Mouse (Mus musculus): Measurements from ENCODE around the gene Cplx2.

Gene Cplx2

DNA sequence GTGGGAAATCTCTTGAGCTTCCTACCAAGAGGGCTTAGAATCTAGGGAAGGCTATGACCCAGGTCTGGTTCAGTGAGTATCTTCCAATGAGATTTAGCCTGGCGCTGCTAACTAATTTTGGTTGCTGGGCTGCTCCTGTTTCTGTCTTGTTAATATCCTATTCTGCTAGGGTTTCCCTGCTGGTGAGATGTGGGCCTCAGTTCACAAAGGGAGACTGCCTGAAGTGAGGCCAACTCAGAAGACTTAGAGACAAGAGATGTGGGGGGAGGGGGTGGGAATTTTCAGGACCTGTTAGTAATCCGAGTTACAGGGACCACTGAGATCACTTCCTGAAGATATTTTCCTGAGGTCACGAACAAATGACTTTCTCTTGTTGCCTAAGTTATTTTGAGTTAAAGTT, 33.1 kb downstream of the Cplx2 start:
- no peak for DNase-seq

GRCm38 (mm10) chr13:54405805-54406204, 34.7 kb downstream of the Cplx2 start:
- DNase-seq, result no peak

DNA sequence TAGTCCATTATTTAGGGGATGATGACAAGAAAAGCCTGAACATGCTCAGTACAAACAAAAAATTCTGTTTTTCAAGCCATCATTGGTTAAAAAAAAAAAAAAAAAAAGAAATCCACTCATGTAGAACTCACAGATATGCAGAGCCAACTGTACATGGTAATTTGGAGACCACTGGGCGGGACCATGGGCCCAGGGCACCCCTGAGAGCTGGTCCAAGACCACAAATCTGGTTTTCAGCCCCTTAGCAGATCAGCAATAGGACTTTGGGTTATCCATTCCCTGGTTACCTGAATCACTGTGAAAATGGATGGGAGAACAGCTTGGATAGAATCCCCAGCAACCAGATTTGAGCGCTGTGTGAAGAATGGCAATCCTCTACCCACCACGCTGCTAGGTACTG, 40.5 kb downstream of the Cplx2 start:
- DNase-seq, result no peak

- peak; percentile 25 for DNase-seq
Observed at GRCm38 (mm10) chr13:54412236-54412635, 41.1 kb downstream of the Cplx2 start.

DNA sequence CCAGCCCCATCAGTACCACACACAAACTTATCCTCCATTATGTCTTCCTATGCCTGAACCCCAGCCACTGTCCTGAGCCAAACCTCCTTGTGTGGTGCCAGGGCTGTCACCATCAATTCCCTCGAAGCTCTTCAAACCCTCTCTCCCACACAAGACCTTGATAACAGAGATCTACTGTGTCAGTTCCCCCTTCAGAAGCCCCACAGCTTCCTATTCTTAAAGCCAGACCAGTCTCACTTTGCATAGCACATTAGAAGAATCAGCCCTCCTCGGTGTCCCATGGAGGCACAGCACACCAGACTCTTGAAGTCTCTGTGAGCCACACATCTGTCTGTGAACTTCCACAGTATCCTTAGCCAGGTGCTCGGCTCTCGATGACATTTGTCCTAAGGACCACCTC, 41.6 kb downstream of the Cplx2 start:
- DNase-seq, result no peak

- no peak for DNase-seq
Observed at GRCm38 (mm10) chr13:54415059-54415458, 43.9 kb downstream of the Cplx2 start.

GRCm38 (mm10) chr13:54418781-54419327, 47.7 kb downstream of the Cplx2 start:
- peak; percentile 58 for DNase-seq

GRCm38 (mm10) chr13:54420226-54420625, 49.1 kb downstream of the Cplx2 start:
- no peak for DNase-seq

DNA sequence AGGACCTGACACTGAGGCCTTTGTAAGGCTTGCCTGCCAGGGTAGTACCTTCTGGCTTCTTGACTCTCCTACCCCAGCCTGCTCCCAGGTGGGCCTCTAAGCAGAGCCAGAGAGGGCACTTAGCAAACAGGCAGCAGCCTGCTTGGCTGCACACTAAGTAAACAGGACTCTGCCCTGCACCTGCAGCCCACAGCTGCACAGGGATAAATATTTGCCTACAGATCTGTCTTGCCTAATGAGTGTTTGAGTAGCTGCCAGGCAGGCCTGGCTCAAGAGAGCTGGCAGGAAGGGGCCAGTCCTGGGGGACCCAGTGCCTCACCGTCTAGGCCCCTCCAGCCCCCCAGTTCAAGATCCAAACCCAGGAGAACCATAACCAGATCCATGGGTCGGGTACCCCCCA, 54.1 kb downstream of the Cplx2 start:
- no peak for DNase-seq

GRCm38 (mm10) chr13:54426781-54427655, 55.9 kb downstream of the Cplx2 start:
- no peak for DNase-seq

DNA sequence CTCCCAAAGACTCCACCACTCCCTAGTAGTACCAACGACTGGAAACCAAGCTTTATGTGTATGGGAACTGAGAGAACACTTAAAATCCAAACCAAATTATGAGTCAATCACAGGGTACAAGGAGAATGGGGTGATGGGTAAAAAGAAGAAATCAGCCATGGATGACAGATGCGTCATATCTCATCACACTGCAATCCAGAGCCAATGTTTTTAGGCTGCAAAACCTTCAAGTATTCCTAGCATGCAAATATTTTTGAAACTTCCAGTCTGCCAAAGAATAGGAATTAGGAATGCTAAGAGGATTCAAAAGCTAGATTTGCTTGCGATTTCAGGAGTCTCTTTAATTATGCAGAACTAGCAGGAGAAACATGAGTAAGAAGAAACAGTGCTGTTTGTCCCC, 57.6 kb downstream of the Cplx2 start:
- DNase-seq, result no peak

DNA sequence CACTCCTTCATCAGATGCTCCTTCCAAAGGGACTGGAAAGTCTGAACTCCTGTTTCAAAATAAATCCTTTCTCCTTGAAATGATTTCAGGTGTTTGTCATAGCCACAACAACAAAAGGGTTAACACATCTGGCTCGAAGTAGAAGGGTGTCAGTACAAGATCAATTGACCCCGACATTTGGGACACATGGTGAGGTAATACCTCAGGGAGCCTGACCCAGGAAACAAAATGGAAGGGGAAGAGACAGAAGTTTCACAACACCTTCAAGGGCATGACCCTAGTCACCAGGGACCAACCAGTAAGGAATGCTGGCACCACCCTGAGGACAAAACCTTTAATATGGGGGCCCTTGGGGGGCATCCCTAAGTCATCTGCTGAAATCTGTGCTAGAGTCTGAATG, 58.9 kb downstream of the Cplx2 start:
- DNase-seq, result no peak

- DNase-seq, result no peak
Observed at GRCm38 (mm10) chr13:54431161-54431560, 60.0 kb downstream of the Cplx2 start.
